Mouse (Mus musculus): ENCODE measurements around the gene Iffo2.

DNA sequence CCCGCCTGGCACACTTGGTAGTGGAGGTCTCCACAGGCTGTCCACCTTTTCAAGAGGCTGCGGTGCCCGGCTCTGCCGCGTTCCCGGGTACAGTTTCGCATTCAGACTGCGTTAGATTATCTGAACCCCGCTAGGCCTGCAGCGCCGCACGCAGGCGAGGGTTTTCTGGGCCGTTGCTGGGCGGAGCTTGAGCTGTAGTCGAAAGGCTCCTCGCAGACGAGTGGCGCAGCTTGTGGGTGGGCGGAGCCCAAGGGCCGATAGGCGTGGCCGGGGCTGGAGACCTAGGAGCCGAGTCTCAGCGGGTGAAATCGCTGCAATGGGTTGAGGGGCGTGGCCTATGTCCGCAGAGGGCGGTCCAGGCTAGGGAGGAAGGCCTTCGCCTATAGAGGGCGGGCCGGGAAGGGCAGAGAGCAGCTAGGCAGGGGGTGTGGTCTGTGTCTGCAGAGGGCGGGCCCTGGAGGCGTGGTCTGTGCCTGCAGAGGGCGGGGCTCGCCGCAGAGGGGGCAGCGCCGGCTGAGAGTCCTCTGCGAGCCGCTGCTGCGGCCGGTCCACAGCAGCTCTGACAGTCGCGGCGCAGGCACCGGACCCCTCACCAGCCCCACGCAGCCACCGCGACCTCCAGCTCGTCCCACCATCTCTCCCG, 43.9 kb downstream of the Iffo2 start:
- TF ChIP-seq CTCF (IDR thresholded peaks at IDR 0.05; ENCODE audit: control insufficient read depth, insufficient read depth, insufficient replicate concordance, low read depth, low read length) (no peak; the same call in 1 of the 2 replicates), POLR2A (IDR thresholded peaks at IDR 0.05; ENCODE audit: control insufficient read depth, low read depth, low read length) (peak; percentile 70)
